Mouse (Mus musculus): ENCODE data around the gene Apopt1.
A peak's percentile ranks its signal among the peaks of the same experiment; 100 is the strongest.

Apopt1 gene

DNA sequence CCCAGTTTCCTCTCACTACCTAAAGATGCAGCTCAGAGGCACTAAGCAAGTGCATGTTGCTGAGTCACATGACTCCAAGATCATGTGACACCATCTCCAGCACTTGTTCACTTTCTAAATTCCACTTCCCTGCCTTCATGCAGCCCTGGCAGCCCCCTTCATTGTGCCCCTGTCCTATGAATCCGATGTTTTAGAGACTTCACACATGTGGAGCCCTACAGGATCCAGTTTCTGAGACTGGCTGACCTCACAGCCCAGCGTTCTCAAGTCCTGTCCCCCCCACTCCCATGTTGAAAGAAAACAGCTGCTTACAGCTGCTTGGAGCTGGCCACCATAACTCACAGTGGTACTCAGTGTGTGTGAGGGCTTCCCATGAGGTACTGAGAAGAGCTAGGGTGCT, 30.4 kb downstream of the Apopt1 start:
- DNase-seq (ENCODE audit: inconsistent age in 2 of 2, low spot score in 1 of 2), result peak in 1 of 2 experiments; percentile 42

DNA sequence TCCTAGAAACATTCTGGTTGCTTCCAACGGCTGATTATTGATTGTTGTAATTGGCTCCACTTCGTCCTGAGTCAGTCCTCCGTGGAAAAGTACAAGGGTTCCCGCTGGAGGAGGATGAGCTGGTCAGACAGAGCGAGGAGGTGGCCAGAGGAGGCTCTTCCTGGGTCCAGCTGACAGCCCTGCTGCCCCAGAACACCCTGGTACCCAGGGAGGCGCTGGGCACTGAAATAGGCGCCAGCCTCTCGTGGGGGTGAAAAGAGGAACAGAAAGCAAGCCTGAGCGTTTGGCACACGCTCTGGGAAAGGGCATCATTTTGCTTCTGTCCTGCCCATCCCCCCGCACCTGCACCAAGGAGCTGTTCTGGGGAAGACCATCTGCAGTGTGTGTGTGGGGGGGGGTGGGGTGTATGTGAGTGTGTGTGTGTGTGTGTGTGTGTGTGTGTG, 30.9 kb downstream of the Apopt1 start:
- DNase-seq (ENCODE audit: inconsistent age in 2 of 2, low spot score in 1 of 2), result no peak

DNA sequence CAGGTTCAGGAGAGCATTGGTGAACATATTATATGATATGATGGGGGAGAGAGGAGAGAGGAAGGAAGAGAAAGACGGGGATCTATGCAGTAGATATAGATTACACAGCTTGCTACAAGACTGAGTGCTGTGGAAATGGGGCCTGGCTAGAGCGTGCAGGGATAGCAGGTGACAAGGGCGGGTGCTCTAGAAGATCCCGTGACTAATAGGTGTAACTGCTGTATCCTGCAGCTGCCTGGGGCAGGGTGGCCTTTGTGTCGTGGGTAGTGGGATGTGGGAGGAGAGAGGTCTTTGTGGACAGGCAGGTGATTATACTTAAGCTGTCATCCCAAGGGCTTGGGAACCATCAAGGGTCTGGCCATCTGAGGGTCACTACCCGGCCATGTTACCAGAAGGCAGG, 32.2 kb downstream of the Apopt1 start:
- DNase-seq (ENCODE audit: inconsistent age in 2 of 2, low spot score in 1 of 2), result no peak

DNA sequence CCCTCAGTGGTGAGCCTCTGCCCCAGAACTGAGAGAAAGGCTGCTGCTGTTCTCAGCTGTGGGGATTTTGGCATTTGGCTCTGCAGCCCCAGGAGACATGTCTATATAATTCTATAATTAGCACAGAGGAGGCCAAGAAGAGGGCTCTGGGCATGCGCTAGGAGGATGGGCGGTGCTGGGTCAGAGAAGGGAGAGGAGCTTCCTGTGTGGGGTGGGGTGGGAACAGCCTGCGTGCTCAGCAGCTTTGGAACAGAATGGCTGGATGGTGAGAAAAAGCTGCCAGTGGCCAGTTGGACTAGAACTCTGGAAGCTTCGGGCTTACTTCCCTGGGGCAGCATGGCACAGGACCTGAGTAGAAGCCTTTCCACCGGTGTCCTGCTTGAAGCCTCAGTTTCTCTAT, 33.0 kb downstream of the Apopt1 start:
- DNase-seq (ENCODE audit: inconsistent age in 2 of 2, low spot score in 1 of 2), result peak; percentile 67 to 80

DNA sequence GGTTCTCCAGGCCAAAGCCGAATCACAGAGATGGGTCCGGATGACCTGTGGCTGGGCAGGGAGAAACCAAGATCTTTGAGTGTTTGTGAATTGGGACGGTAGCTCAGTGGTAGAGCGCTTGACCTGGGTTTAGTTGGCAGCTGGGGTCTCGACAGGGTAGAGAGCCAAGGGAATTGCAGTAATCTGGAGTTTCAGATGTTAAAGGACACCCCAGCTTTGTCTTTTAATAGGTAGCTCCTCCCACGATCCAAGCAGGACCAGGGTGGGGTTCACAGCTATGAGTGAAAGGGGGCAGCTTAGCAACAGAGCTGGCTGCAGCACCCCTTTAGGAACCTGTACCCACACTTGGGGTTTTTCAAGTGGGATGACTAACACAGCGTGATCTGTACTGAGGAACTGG, 34.4 kb downstream of the Apopt1 start:
- DNase-seq (ENCODE audit: inconsistent age in 2 of 2, low spot score in 1 of 2), result no peak

DNA sequence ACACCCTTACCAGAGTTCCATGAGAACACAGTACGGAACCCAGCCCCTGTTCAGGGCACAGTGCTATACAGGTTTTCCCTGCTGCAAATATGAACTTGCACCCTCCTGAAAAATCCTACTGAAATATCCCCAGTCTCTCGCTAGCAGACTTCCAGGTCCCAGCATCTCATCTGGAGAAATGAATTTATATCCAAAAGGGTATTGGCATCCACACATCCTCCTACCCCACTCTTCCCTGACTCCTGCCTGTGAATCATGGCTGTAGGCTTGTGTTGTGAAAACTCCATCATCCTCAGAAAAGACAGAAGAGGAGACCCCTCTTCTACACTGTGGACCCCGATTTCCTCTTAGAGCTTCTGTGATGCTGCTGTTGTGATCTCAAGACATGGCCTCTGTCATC, 37.7 kb downstream of the Apopt1 start:
- no peak for DNase-seq (ENCODE audit: inconsistent age in 2 of 2, low spot score in 1 of 2)

DNA sequence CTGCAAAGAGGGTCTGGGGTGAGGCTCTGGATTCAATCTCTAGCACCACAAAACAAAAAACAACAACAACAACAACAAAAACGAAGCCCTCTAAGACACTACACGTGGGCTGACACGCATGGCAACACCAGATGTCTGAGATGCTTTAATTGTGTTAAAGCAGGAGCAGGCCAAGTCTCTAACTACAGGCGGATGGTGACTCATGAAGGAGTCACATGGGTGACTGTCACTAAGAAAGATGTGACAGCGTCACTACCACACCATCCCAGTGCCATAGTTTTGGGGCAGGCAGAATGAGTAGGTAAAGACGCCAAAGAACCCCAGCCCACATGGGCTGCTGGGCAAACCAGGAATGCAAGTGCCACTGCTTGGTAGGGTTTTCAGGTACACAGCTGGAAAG, 39.4 kb downstream of the Apopt1 start:
- peak in 1 of 2 experiments; percentile 69 for DNase-seq (ENCODE audit: inconsistent age in 2 of 2, low spot score in 1 of 2)

DNA sequence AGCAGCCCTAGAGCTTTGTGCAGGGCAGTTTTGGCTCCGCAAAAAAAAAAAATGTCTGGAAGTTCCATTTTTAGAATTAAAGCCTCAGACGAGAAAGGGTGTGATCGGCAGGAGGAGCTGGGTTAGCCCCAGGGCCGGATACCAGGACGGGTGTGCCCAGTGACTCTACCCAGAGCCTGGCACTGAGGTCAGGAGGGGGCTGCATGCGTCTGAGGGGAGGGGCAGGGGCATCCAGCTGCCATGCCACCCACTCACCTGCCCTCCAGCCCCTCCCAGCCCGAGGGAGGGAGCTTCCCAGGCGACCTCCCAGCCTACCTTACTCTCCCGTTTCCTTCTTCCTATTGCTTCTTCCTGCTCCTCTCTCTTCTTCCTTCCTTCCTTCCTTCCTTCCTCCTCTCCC, 40.3 kb downstream of the Apopt1 start:
- DNase-seq (ENCODE audit: inconsistent age in 2 of 2, low spot score in 1 of 2), result peak in 1 of 2 experiments; percentile 35

DNA sequence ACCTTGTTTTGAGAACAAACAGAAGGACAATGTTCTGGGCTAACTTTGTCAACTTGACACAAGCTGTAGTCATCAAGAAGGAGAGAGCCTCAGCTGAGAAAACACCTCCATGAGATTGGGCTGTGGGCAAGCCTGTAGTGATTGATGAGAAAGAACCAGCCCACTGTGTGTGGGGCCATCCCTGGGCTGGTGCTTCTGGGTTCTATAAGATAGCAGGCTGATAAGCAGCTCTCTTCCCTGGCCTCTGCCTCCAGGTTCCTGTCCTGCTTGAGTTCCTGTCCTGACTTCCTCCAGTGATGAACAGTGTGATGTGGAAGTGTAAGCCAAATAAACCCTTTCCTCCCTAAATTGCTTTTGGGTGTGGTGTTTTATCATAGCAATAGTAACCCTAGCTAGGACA, 41.6 kb downstream of the Apopt1 start:
- DNase-seq (ENCODE audit: inconsistent age in 2 of 2, low spot score in 1 of 2), result no peak

DNA sequence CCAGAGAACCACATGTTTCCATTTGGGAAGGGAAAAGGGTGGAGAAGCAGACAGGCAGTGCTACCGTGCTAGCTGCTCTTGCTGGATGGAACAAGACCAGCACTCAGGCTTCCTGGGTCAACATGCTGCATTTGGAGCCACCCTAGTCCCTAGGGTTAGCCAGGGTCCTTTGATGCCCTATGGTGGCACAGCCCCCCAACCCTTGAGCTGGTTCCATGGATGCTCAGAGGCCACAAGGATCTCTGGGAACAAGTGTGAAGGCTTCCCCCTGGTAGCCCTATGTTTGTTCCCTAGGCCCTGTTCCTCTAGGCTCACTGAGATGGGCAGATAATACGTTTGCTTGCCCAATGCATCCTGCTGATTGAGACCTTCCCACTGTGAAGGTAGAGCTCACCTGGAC, 42.2 kb downstream of the Apopt1 start:
- no peak for DNase-seq (ENCODE audit: inconsistent age in 2 of 2, low spot score in 1 of 2)

DNA sequence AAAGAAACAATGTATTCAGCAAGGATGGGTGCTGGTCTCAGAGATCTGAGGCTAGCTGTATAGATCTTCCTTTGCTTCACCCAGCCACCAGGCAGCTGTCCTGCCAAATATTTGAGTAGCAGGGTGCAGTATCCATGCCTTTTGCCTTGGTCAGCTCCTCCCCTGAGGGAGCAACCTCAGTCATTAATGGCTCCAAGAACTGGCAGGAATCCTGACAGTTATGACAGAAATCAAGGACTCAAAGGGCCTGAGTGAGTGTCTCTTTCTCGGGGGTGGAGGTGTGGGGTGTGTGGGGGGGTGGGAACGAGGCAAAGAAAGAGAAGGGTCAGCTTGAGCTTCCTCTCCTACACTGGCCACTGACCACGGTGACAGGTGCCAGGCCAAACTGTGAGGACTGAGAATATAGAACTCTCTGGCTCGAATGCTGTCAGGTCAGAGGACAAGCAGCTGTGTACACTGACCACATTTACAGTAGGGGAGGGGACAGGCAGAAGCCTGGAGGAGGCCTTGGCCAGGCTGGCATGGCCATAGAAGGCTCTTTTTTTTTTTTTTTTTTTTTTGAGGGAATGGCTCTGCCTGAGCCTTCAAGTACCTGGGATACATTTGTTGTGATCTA, 43.1 kb downstream of the Apopt1 start:
- peak in 1 of 2 experiments; percentile 79 for DNase-seq (ENCODE audit: inconsistent age in 2 of 2, low spot score in 1 of 2)

DNA sequence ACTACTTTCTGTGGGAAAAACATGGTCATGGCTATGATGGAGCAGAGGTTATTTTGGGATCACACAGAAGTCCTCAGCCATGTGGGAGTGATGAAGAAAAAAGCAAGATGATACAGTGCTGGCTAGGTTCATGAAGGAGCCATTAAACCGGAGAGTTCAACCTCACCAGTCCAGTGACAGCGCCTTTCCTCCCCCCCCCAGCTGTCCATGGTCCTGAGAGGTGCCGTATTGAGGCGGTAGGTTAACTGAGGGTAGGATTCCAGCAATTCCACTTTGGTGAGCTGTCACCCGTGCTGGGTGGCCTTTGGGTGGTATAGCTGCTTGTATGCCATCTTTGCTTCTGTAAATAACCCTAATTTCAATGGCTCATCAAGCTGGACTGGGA, 43.6 kb downstream of the Apopt1 start:
- no peak for DNase-seq (ENCODE audit: inconsistent age in 2 of 2, low spot score in 1 of 2)

DNA sequence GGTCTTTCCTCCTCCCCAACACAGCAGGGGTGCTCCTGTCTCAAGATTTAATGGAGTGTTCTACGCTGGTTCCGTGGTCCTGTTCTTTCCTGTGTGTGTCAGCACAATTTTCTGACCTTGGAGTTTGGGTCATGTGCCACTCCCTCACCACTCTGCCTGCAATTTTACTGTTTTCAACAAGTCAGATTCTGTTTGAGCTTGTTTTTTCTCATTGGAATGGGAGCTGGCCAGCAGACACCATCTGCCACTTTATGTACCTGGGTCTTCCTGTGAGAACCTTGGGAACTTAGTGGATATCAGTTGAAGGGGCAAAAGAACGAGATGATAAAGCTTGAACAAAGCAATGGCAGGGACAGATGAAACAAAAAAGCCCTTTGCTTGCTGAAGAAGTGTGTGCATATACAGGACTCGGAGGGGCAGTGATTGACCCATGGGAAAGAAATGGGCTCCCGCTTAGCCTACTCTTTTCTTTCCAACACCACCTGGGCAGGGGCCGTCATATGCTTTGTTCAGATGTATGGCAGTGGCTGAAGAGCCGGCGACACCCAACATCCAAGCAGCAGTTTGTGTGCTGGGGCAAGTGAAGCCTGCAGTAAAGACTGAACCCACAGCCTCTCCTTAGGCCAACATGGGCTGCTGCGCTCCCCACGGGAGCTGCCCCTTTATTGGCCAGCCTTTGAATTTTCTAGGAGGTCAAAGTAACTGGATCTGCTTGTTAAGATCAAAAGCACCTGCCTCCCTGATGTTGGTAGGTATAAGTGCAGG, 44.7 kb downstream of the Apopt1 start:
- peak in 1 of 2 experiments; percentile 59 for DNase-seq (ENCODE audit: inconsistent age in 2 of 2, low spot score in 1 of 2)

DNA sequence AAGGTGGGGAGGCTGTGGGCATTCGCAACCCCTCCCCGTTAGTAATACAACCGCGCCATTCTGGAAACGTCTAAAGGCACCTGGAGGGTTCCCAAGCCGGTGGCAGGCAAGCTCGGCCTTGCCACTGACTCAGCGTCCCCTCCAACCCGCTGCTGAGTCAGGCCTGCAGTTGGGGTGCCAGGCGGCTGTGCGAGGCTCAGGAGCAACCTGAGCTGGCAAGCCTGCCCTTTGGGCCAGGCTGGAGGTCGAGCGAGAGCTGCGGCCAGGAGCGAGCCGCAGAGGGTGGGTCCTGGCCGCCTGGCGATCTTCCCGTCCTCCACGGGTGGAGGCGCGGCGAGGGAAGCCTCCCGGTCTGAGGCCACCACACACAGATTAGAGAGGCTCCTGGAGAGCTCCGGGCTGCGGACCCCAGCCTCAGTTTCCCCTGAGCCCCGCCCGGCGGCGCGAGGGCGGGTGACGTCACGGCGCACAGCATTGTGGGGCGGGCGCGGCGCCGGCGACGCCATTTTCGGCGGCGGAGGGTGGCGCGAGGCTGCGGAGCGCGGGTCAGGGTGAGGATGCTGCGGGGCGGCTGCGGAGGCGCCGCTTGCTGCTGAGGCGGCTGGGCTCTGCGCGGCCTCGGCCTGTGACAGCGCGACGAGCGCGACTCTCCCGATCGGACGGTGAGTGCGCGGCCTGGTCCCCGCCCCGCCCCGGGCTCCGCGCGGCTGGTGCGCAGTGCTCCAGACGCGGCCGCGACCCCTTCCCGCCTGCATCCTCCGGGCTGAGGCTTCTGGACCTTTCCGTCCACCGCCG, 45.5 kb downstream of the Apopt1 start, which contains the start of gene Klc1:
TSS of gene Klc1 (plus strand) at position 469 of the 795 bp plus-strand sequence.
- peak; percentile 83 to 93 for DNase-seq (ENCODE audit: inconsistent age in 2 of 2, low spot score in 1 of 2)

DNA sequence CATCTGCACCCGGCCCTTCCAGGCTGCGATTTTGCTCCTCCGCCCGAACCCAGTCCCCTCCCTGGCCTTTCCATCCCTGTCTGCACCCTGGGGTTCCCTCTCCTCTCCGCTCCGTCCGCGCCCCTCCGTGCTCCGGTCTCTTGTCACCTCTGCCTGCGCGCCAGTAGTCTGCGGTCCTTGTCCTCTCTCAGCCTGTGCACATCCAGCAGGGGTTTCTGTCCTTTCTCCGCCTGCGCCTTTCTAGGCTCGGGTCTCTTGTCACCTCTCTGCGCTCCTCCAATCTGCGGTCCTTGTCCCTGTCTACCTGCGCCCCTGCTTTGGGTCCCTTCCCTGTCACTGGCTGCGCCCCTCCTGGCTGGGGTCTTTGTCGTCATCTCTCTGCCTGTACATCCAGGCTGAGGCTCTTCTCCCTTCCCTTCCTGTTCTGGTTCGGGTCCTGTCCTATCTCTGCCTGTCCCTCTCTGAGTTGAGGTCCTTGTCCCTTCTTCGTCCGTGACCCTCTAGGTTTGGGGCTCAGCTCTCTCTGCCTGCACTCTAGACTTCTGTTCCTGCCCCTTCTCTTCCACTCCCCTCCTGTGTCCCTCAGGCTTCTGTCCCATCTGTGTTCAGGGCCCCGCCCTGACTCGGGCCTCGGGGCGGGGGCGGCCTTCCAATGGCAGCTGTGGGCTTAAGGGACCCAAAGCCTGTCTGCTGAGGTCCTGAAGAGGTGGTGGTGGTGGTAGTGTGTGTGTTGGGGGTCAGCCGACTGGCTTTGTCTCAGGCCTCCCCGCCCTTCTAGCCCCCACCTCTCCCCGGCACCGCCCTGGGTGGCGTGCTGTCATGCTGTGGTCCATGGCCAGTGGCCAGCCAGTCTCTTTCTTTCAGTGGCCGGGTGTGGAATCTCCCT, 46.4 kb downstream of the Apopt1 start:
- peak; percentile 70 to 86 for DNase-seq (ENCODE audit: inconsistent age in 2 of 2, low spot score in 1 of 2)

DNA sequence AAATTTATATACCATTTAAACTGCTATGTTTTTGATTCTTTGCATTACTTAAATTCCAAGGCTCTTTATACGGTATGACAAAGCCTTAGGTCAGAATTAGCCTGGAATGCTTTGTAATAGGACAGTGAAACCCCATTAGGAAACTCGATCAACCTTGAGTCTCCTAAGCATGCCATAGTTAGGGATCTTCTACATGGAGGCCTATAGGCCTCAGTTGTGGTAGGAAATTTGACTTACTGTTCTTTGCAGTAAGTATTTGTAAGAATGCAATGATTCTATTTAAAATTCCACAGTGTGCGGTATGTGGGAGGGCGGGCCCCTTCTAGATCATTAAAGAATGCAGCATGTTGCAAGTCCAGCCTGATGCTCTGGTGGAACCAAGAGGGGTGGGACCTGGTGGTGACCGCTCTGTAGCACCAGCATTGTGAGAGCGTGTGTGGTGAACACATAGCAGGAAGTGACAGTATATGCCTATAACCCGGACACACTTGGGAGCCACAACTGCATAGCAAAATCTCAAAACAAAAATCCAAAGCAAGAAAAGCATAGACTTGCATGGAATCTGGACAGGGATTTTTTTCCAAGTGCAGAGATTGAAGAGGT, 47.3 kb downstream of the Apopt1 start:
- DNase-seq (ENCODE audit: inconsistent age in 2 of 2, low spot score in 1 of 2), result no peak

DNA sequence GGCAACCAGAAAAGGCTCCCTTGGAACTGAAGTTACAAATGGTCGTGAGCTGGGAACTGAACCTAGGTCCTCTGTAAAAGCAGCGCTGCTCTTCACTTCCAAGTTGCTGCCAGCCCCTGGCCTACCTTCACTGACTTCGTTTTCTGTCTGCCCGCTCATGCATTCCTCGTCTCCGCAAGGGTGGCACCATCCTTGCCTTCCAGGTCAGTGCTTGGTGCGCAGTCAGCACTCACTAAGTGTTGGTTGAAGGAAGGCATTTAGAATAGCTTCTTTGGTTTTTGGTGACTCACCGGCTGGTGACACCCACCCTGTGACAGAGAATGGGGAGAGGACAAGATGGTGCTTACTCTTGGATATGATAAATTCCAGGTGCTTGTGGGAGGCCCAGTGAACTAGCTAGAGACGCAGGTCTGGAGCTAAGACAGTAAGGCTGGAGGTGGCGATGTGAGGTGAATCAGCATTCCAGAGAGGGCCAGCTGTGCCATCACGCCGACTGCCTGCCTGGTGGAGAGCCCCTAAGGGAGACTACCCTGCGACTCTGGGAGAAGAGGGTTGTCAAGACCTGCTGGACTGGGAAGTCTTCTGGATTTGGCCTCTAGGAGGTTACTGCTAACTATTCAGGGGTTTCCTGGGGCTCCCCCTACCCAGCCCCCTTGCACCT, 49.7 kb downstream of the Apopt1 start:
- DNase-seq (ENCODE audit: inconsistent age in 2 of 2, low spot score in 1 of 2), result no peak

DNA sequence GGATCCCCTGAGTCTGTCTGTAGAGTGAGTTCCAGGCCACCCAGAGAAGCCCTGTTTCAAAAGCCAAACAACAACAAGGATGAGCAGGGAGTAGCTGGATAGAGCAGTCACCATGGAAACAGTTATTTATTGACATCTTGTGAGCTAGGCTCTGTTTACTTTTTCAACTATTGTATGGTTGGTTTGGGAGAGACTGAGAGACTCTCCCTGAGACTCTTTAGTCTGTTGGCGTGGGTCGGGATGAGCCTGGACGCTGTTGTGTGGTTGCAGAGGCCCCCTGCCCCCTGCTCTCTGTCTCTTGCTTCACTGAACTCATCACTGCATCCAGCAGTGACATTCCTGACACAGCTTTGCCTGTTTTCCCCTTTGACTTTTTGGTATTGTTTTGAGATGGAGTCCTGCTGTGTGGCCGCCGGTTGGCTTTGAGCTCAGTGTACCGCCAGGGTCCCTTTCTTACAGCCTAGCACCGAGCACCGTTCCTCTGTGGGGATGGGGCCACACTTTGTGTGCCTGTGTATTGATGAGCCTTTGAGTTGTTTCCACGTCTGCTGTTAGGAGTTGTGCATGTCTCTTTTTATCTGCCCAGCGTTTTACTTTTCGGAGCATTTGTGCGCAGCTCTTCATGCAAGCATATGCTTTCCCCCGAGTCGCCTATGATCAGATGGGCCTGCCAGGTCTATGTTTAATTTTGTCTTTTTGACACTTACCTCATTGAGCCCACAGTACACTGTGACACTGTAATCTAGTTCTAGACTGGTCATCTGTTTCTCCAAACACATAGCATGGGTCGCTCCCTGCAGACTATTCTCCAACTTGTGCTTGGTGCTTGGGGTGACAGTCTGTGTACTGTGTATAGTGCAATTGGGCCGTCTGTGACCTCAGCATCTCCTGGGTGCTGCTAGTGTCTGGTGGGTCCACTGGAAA, 53.5 kb downstream of the Apopt1 start:
- DNase-seq (ENCODE audit: inconsistent age in 2 of 2, low spot score in 1 of 2), result no peak

Measured in adrenal gland, adult (tissue).